Mouse (Mus musculus) kidney, adult 2 months (tissue): ENCODE data around the gene Mvb12b. TPM values are rescaled to one million over a fixed set of nuclear protein-coding genes. Genes with fewer than 3 reads are reported as not detected.

Experiments
- DNase-seq: peaks from one replicate; pipeline ENCODE4 v3.0.0; 2021
- H3K27ac ChIP-seq: fragments of 200-500 bp; 2 replicates; pipeline ENCODE4 v1.5.1; 2012; ENCODE audit warnings: low read depth, low read length, control low read depth, inconsistent platforms; ENCODE audit not compliant: insufficient read depth
- H3K27me3 ChIP-seq: fragments of 200-500 bp; replicated peaks from 2 replicates; pipeline ENCODE4 v1.6.1; 2012; ENCODE audit warnings: mild to moderate bottlenecking, moderate library complexity, low read length, inconsistent platforms; ENCODE audit not compliant: control insufficient read depth, insufficient read depth
- H3K36me3 ChIP-seq: fragments of 200-500 bp; 2 replicates; pipeline ENCODE4 v1.6.1; 2012; ENCODE audit warnings: mild to moderate bottlenecking, moderate library complexity, low read length, inconsistent platforms; ENCODE audit not compliant: control insufficient read depth, insufficient read depth
- H3K4me1 ChIP-seq: fragments of 200-500 bp; 2 replicates; pipeline ENCODE4 v1.6.1; 2011; ENCODE audit warnings: low read length; ENCODE audit not compliant: control insufficient read depth, insufficient read depth
- H3K4me3 ChIP-seq: fragments of 200-500 bp; 2 replicates; pipeline ENCODE4 v1.5.1; 2011; ENCODE audit warnings: mild to moderate bottlenecking, low read depth, low read length, control low read depth; ENCODE audit not compliant: insufficient read depth
- CTCF ChIP-seq: fragments of 200-500 bp; conservative IDR thresholded peaks from 2 replicates; pipeline ENCODE4 v1.5.1; 2011; ENCODE audit warnings: low read depth, mild to moderate bottlenecking, control low read depth, low read length, moderate library complexity, mixed read lengths; ENCODE audit not compliant: insufficient read depth, insufficient read length
- POLR2A ChIP-seq: fragments of 200-500 bp; IDR thresholded peaks from one replicate; pipeline ENCODE4 v1.6.1; 2011; ENCODE audit warnings: low read depth, low read length, control low read depth
- WGBS: fragments of 180-500 bp; shearing (Covaris S2); methylation state at CpG from one replicate; pipeline ENCODE4 v1.1.7; 2018; 5-methylcytosine and 5-hydroxymethylcytosine counted together
- polyA plus RNA-seq: library from polyadenylated mRNA; depleted of rRNA; stranded (reverse); fragments of >200 nt; gene quantifications from 2 replicates; pipeline ENCODE4 v1.2.3, GENCODE M21; 2012

The Mvb12b gene
- polyA plus RNA-seq, 1 experiment: 29.2 TPM

DNA sequence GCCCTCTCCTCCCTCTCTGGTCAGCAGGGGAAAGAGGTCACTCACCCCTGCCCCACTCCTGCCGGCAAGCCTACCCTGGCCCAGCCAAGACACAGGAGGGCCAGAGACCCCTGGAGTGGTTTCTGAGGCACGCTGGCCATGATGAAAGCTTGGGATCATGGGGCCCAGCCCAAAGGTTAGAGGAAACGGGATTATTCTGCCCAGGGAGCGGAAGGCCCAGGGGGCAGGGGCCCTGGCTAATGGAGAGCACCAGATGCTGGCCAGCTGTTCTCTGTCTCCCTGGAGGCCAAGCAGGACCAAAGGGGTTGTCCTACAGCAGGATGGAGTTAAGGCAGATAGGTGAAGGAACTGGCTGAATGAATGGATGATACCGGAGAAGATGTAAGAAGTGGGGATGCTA lies 184.5 kb downstream of the Mvb12b start:
- Histone ChIP-seq H3K4me1 (no peaks in the 10 kb centered on the region), H3K27me3 (no peaks in the 10 kb centered on the region), H3K27ac (no peak overlapping the region), H3K36me3 (no peaks in the 10 kb centered on the region), H3K4me3 (no peak overlapping the region)
- DNase-seq: no peak
- TF ChIP-seq POLR2A (no peak), CTCF (no peak)
- WGBS: 75% methylated on average over 5 of the region's 5 CpGs

DNA sequence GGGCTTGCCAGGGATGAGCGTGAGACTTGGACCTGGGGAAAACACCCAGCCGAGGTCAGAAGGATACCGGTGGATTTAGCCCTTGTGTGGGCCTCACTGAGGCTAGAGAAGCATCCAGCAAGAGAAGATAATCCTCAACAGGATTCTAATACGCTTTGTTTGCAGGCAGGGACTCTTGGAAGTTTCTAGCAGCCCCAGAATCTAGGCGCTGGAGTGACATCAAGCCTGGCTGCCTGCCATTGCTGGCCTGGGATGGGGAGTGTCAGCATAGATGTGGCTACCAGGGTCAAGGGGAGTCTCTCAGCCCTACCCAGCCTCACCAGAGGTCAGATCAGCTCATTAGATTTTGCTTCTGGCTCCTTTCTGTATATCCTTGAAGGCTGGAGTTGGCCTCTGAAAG lies 185.0 kb downstream of the Mvb12b start:
- H3K36me3 ChIP-seq: no peaks in the 10 kb centered on the region
- no peaks in the 10 kb centered on the region for H3K27me3 ChIP-seq
- 82% methylated on average over 5 of the region's 5 CpGs for WGBS
- TF ChIP-seq CTCF: no peak
- no peak for TF ChIP-seq POLR2A
- peak; percentile 25 for DNase-seq
- no peak overlapping the region for H3K27ac ChIP-seq
- no peaks in the 10 kb centered on the region for H3K4me1 ChIP-seq
- H3K4me3 ChIP-seq: no peak overlapping the region

DNA sequence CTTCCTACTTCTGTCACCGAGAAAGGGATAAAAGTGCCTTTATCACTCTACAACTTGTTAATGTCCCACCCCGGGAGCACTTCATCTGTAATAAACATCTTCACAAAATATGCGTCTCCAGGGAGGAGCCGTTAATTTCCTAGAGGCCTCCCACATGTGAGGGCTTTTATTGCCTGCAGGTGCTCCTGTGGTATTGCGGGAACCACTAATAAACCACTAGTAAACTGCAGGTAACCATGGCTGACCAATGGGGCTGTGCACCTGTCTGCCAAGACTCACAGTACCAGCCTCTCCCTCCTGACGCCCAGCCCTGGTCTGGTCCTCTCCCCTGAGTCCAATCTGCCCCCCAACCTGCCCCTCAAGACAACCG lies 186.3 kb downstream of the Mvb12b start:
- no peak overlapping the region for H3K4me3 ChIP-seq
- H3K27me3 ChIP-seq: no peaks in the 10 kb centered on the region
- no peaks in the 10 kb centered on the region for H3K4me1 ChIP-seq
- TF ChIP-seq CTCF (no peak), POLR2A (no peak)
- no peak for DNase-seq
- no peaks in the 10 kb centered on the region for H3K36me3 ChIP-seq
- H3K27ac ChIP-seq: no peak overlapping the region
- WGBS: 33% methylated on average over 7 of the region's 7 CpGs

DNA sequence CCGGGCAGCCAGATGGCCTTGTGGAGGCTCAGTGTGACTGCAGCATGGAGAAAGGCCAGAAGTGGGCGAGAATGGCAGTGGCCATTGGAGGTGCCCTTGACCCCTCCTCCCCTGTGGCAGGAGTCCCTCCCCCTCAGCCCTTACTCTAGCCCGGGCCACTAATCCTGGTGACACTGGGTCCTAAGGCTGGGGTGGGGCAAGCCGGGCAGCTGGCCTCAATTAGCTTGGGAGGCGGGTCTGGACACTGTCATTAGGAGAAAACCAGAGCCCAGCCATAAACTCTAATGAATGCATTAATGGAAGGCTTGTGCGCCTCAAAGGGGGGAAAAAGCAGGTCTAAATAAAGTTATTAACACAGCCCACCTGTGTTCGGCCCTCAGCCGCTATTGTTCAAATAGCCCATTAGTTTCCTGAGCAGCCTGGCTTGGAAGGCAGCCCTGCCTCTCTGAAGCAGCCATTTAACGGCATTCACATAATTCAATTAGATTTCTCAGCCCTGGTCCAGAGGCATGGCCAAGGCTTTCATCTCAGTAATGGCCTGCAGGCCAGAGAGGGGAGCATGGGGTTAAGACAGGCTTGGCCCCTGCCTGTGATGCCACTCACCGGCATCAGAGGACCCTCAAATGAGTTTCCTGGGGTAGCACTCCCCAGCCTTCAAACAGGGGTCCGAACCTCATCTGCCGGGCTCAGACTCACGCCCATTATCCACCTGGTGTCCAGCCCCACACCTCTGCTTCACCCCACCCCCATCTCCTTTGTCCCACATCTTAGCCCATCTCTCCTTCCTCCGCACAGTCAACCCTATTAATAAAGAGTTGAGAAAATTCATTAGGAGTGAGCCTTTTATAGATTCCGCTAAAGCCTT lies 186.9 kb downstream of the Mvb12b start:
- Histone ChIP-seq H3K27ac (no peak overlapping the region), H3K4me1 (no peaks in the 10 kb centered on the region), H3K27me3 (no peaks in the 10 kb centered on the region), H3K4me3 (no peak overlapping the region), H3K36me3 (no peaks in the 10 kb centered on the region)
- WGBS: 50% methylated on average over 15 of the region's 15 CpGs
- TF ChIP-seq CTCF (no peak), POLR2A (no peak)
- no peak for DNase-seq

DNA sequence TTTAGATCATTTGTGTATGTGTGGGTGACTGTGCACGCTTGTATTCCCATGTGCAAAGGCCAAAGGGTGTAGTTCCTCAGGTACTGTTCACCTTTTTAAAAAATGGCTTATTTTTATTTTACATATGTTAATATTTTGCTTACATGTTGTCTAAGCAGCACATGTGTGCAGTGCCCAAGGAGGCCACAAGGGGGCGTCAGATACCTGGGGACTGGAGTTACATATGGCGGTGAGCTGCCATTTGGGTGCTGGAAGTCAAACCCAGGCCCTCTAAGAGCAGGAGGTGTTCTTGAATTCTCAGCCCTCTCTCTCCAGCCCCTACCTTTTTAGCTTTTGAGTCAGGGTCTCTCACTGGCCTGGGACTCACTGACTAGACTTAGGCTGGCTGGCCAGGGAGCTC lies 188.8 kb downstream of the Mvb12b start:
- TF ChIP-seq POLR2A (no peak), CTCF (0 out of 2 replicates have a peak, but pooled peaks have one; percentile 11)
- DNase-seq: no peak
- WGBS: 67% methylated on average over 3 of the region's 3 CpGs

DNA sequence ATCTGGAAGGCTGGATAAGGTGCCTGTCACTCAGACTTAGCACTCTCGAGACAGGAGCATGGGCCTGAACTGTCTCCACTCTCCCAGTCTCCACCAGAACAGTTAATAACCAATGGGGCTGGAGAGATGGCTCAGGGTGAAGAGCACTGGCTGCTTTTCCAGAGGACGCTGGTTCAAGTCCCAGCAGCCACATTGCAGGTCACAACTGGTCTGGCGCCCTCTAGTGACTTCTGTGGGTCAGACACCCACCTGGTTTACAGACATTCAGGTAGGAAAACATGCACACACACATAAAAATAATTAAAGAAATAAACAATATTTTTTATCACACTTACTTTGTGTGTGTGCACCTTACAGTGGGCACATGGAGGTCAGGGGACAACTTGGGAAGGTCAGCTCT lies 191.3 kb downstream of the Mvb12b start:
- 76% methylated on average over 3 of the region's 3 CpGs for WGBS
- Histone ChIP-seq H3K27me3 (no peaks in the 10 kb centered on the region), H3K4me3 (no peak overlapping the region), H3K4me1 (no peaks in the 10 kb centered on the region), H3K27ac (no peak overlapping the region), H3K36me3 (no peaks in the 10 kb centered on the region)
- DNase-seq: no peak
- 0 out of 2 replicates have a peak, but pooled peaks have one; percentile 3 for TF ChIP-seq CTCF
- TF ChIP-seq POLR2A: no peak

More for the DNA sequence above, 188.8 kb downstream of the Mvb12b start:
- H3K36me3 ChIP-seq: no peaks in the 10 kb centered on the region
- no peaks in the 10 kb centered on the region for H3K27me3 ChIP-seq
- H3K4me1 ChIP-seq: no peaks in the 10 kb centered on the region
- no peak overlapping the region for H3K4me3 ChIP-seq
- no peak overlapping the region for H3K27ac ChIP-seq

DNA sequence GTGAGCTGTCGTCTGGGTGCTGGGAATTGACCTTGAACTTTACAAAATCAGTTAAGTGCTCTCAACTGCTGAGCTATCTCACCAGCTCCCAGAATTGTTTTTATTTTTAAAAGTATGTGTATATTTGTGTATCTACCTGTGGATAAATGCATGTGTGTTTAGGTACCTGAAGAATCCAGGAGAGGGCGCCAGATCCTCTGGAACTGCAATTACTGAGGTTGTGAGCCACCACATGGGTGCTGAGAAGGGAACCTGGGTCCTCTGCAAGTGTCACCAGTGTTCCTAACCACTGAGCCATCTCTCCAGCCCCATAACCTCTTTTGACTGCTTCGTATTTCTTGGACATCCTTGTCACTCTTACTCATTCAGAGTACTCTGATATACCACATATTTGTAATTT lies 193.8 kb downstream of the Mvb12b start:
- no peak for DNase-seq
- TF ChIP-seq POLR2A: no peak
- TF ChIP-seq CTCF: no peak
- WGBS: 67% methylated on average over 3 of the region's 3 CpGs
- Histone ChIP-seq H3K36me3 (no peaks in the 10 kb centered on the region), H3K4me1 (no peaks in the 10 kb centered on the region), H3K27me3 (no peaks in the 10 kb centered on the region), H3K27ac (no peak overlapping the region), H3K4me3 (no peak overlapping the region)
